Mouse (Mus musculus): ENCODE data around the gene Klhdc2.

- TF ChIP-seq CTCF (IDR thresholded peaks at IDR 0.05; ENCODE audit: insufficient read depth, low read depth, low read length) (no peak), POLR2A (IDR thresholded peaks at IDR 0.05; ENCODE audit: insufficient read depth, low read depth, low read length) (no peak)
These were observed 7.6 kb downstream of the Klhdc2 start for GRCm38 (mm10) chr12:69304051-69304450.
